Mouse (Mus musculus) MEL (cell line): ENCODE measurements around the gene Cyth3. TPM values are rescaled to one million over a fixed set of nuclear protein-coding genes. Genes with fewer than 3 reads are reported as not detected.

Experiments
- DNase-seq: peaks from one replicate; pipeline ENCODE4 v3.0.0; 2011; ENCODE audit warnings: low read depth, low spot score
- H3K27ac ChIP-seq: 2 replicates; pipeline ENCODE4 v1.5.1; 2012; ENCODE audit warnings: low read depth, mild to moderate bottlenecking, control low read depth, low read length, moderate library complexity; ENCODE audit not compliant: control insufficient read depth
- H3K27me3 ChIP-seq, 2 experiments: fragments of 150-350 bp in 1 of 2; sonication (generic) in 1 of 2; 2 replicates each; pipeline ENCODE4 v1.6.1; 2012; ENCODE audit warnings: low read length in 2 of 2, mild to moderate bottlenecking in 2 of 2, improper control_type of control experiment in 1 of 2, moderate library complexity in 1 of 2; ENCODE audit not compliant: insufficient read depth in 2 of 2, control insufficient read depth in 1 of 2
- H3K36me3 ChIP-seq, 2 experiments: 2 replicates each; pipeline ENCODE4 v1.6.1; 2012 to 2014; ENCODE audit warnings: low read length in 2 of 2, improper control_type of control experiment in 1 of 2, inconsistent platforms in 1 of 2, mild to moderate bottlenecking in 1 of 2; ENCODE audit not compliant: insufficient read depth in 2 of 2, control insufficient read depth in 1 of 2
- H3K4me1 ChIP-seq, 2 experiments: fragments of 150-350 bp in 1 of 2; sonication (generic) in 1 of 2; 2 replicates each; pipeline ENCODE4 v1.6.1; 2012; ENCODE audit warnings: low read length in 2 of 2, improper control_type of control experiment in 1 of 2, mild to moderate bottlenecking in 1 of 2; ENCODE audit not compliant: insufficient read depth in 2 of 2, control insufficient read depth in 1 of 2
- H3K4me3 ChIP-seq, 2 experiments: fragments of 150-350 bp in 1 of 2; sonication (generic) in 1 of 2; 2 replicates each; pipeline ENCODE4 v1.5.1; 2012; ENCODE audit warnings: low read depth in 2 of 2, low read length in 2 of 2, mild to moderate bottlenecking in 2 of 2, moderate library complexity in 2 of 2, control low read depth in 1 of 2, improper control_type of control experiment in 1 of 2; ENCODE audit not compliant: control insufficient read depth in 1 of 2, insufficient read depth in 1 of 2
- H3K79me2 ChIP-seq: 2 replicates; pipeline ENCODE4 v1.6.1; 2012; ENCODE audit warnings: mild to moderate bottlenecking, low read length, moderate library complexity; ENCODE audit not compliant: control insufficient read depth, poor library complexity, insufficient read depth
- H3K9ac ChIP-seq: 2 replicates; pipeline ENCODE4 v1.6.1; 2012; ENCODE audit warnings: low read depth, mild to moderate bottlenecking, control low read depth, low read length, moderate library complexity; ENCODE audit not compliant: control insufficient read depth, poor library complexity, severe bottlenecking
- H3K9me3 ChIP-seq: fragments of 150-350 bp; sonication (generic); replicated peaks from 2 replicates; pipeline ENCODE4 v1.6.1; 2012; ENCODE audit warnings: mild to moderate bottlenecking, low read length, improper control_type of control experiment, moderate library complexity; ENCODE audit not compliant: insufficient read depth
- CTCF ChIP-seq, 3 experiments: IDR thresholded peaks in 2 of 3; conservative IDR thresholded peaks in 1 of 3; 2 replicates each; pipeline ENCODE4 v1.5.1; 2011 to 2012; ENCODE audit warnings: low read length in 3 of 3, low read depth in 2 of 3, mild to moderate bottlenecking in 2 of 3, improper control_type of control experiment in 1 of 3, inconsistent platforms in 1 of 3, mixed read lengths in 1 of 3, moderate library complexity in 1 of 3; ENCODE audit not compliant: control insufficient read depth in 1 of 3, insufficient read depth in 1 of 3, poor library complexity in 1 of 3, severe bottlenecking in 1 of 3
- E2F4 ChIP-seq: IDR thresholded peaks from 2 replicates; pipeline ENCODE4 v1.6.1; 2011; ENCODE audit warnings: low read depth, low read length, improper control_type of control experiment, borderline replicate concordance
- ELF1 ChIP-seq: IDR thresholded peaks from 2 replicates; pipeline ENCODE4 v1.6.1; 2014; ENCODE audit warnings: low read depth, mild to moderate bottlenecking, inconsistent platforms, low read length, improper control_type of control experiment, moderate library complexity
- ETS1 ChIP-seq: IDR thresholded peaks from 2 replicates; pipeline ENCODE4 v1.6.1; 2012; ENCODE audit warnings: low read depth, mild to moderate bottlenecking, inconsistent platforms, low read length, improper control_type of control experiment, moderate library complexity
- KAT2A ChIP-seq: conservative IDR thresholded peaks from 2 replicates; pipeline ENCODE4 v1.6.1; 2012; ENCODE audit warnings: low read depth, low read length, improper control_type of control experiment, inconsistent platforms
- MAFK ChIP-seq: IDR thresholded peaks from 2 replicates; pipeline ENCODE4 v1.6.1; 2011; ENCODE audit warnings: low read depth, mild to moderate bottlenecking, low read length, improper control_type of control experiment, borderline replicate concordance
- MAZ ChIP-seq: IDR thresholded peaks from 2 replicates; pipeline ENCODE4 v1.6.1; 2012; ENCODE audit warnings: low read depth, mild to moderate bottlenecking, inconsistent platforms, low read length, improper control_type of control experiment
- MXI1 ChIP-seq: IDR thresholded peaks from 2 replicates; pipeline ENCODE4 v1.6.1; 2011; ENCODE audit warnings: mild to moderate bottlenecking, low read depth, low read length, improper control_type of control experiment
- MYB ChIP-seq: IDR thresholded peaks from 2 replicates; pipeline ENCODE4 v1.6.1; 2011; ENCODE audit warnings: mild to moderate bottlenecking, low read depth, low read length, improper control_type of control experiment
- MYC ChIP-seq: IDR thresholded peaks from 2 replicates; pipeline ENCODE4 v1.6.1; 2011; ENCODE audit warnings: low read depth, mild to moderate bottlenecking, low read length, improper control_type of control experiment, moderate library complexity
- NELFE ChIP-seq: IDR thresholded peaks from 2 replicates; pipeline ENCODE4 v1.6.1; 2011; ENCODE audit warnings: low read depth, low read length, improper control_type of control experiment
- NRF1 ChIP-seq: IDR thresholded peaks from 2 replicates; pipeline ENCODE4 v1.6.1; 2014; ENCODE audit warnings: low read depth, mild to moderate bottlenecking, inconsistent platforms, low read length, improper control_type of control experiment, moderate library complexity; ENCODE audit not compliant: poor library complexity, insufficient read depth, severe bottlenecking
- SMC3 ChIP-seq: IDR thresholded peaks from 2 replicates; pipeline ENCODE4 v1.6.1; 2011; ENCODE audit warnings: low read depth, low read length, improper control_type of control experiment
- TAL1 ChIP-seq: IDR thresholded peaks from 2 replicates; pipeline ENCODE4 v1.6.1; 2012; ENCODE audit warnings: mild to moderate bottlenecking, inconsistent platforms, low read length, moderate library complexity, mixed read lengths
- USF1 ChIP-seq: IDR thresholded peaks from 2 replicates; pipeline ENCODE4 v1.6.1; 2014; ENCODE audit warnings: low read depth, mild to moderate bottlenecking, inconsistent platforms, low read length, improper control_type of control experiment, moderate library complexity
- ZNF384 ChIP-seq: IDR thresholded peaks from 2 replicates; pipeline ENCODE4 v1.6.1; 2012; ENCODE audit warnings: low read depth, mild to moderate bottlenecking, inconsistent platforms, low read length, improper control_type of control experiment
- polyA plus RNA-seq, 2 experiments: library from polyadenylated mRNA; stranded (reverse) in 1 of 2; unstranded in 1 of 2; fragments of >175 nt in 1 of 2; fragments of >200 nt in 1 of 2; gene quantifications; 2 replicates each; pipeline versions ENCODE4 v1.2.1 to v1.2.4; 2012; ENCODE audit warnings: low replicate concordance in 2 of 2, low read depth in 1 of 2; ENCODE audit not compliant: insufficient read length in 2 of 2, insufficient read depth in 1 of 2, missing spikeins in 1 of 2
- total RNA-seq: library from RNA; depleted of rRNA; stranded (reverse); fragments of 300-350 nt; gene quantifications from 2 replicates; pipeline ENCODE4 v1.2.3, GENCODE M21; 2012

Gene Cyth3
- total and polyA plus RNA-seq, 3 experiments, result 41.1 to 44.9 TPM; not detected in 1

DNA sequence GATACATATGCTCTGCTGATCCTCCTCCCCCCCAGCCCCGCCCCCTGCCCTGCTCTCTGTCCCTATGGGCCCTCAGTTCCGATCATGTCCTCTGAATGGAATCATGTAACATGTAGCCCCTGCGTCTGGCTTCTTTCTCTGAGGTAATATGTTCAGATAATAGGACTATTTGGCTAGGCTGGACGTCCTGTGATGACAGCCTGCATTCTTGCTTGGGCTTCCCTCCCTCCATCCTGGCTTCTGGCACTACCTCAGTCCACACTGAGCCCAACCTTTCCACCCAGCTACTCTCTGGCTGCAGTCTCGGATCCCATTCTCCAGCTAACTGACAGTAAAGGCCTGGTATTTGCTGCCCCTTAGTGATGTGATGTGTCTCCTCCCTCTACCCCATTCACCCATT is 29.3 kb upstream of the Cyth3 start:
- Histone ChIP-seq H3K27ac (no peak overlapping the region), H3K27me3 (no peaks in the 10 kb centered on the region), H3K36me3 (no peaks in the 10 kb centered on the region), H3K9me3 (no peaks in the 10 kb centered on the region), H3K4me1 (no peaks in the 10 kb centered on the region), H3K79me2 (no peaks in the 10 kb centered on the region), H3K9ac (no peak overlapping the region), H3K4me3 (no peak overlapping the region)
- DNase-seq, result no peak
- no peak for TF ChIP-seq ELF1
- TF ChIP-seq MYB, result no peak
- TF ChIP-seq MAFK, result no peak
- no peak for TF ChIP-seq E2F4
- no peak for TF ChIP-seq CTCF (IDR thresholded peaks at IDR 0.05 in 2 of 3, conservative IDR thresholded peaks at IDR 0.05 in 1 of 3; ENCODE audit: control insufficient read depth in 1 of 3, insufficient read depth in 1 of 3, low read depth in 2 of 3, low read length in 3 of 3, poor library complexity in 1 of 3, severe bottlenecking in 1 of 3)
- no peak for TF ChIP-seq USF1
- TF ChIP-seq SMC3, result no peak
- no peak for TF ChIP-seq MAZ
- no peak for TF ChIP-seq NELFE
- TF ChIP-seq TAL1, result no peak
- TF ChIP-seq ZNF384, result no peak
- no peak for TF ChIP-seq MXI1

DNA sequence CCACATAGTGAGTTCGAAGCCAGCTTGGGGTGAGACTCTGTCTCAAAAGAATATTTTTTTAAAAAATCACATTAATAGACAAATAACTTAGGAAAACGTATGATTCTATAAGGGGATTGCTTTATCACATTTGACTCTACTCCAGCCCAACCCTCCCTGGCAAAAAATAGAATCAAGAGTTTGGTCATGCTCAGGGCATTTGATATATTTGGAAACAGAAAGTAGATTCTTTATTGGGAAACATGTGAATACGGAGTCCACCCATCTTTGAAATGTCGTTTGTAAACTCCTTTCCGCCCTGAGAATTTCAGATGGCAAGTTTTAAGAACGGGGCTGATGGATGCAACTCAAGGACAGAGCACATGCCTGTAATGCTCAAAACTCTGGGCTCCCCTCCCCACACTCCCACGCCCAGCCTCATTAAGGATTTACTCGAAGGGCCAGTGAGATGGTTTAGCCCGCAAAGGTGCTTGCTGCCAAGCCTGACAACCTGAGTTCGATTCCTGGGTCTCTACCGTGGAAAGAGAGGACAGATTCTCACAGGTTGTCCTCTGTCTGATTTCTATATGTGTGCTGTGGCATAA is 28.6 kb upstream of the Cyth3 start:
- no peak overlapping the region for H3K27ac ChIP-seq
- H3K27me3 ChIP-seq, result no peaks in the 10 kb centered on the region
- TF ChIP-seq MAZ (no peak), MYC (no peak), NRF1 (no peak), KAT2A (no peak), ETS1 (no peak), MXI1 (no peak)
- H3K4me1 ChIP-seq, result no peaks in the 10 kb centered on the region
- no peaks in the 10 kb centered on the region for H3K79me2 ChIP-seq
- no peaks in the 10 kb centered on the region for H3K9me3 ChIP-seq
- no peak for DNase-seq
- H3K9ac ChIP-seq, result no peak overlapping the region
- H3K36me3 ChIP-seq, result no peaks in the 10 kb centered on the region
- H3K4me3 ChIP-seq, result no peak overlapping the region
